Mouse (Mus musculus) right cerebral cortex, postnatal 4 days (tissue): ENCODE measurements at regions not wholly inside any gene's neighbourhood (a gene's known extent, or its start where the extent isn't known, plus 50 kb on each side); places are given as distances from the start of the nearest gene placed in this dataset.
"Not testable (repeated sequence)": the region's sequence is repeated elsewhere in the genome, so short reads cannot be mapped to it uniquely, and the experiment has no call there.

Experiments used
- DNase-seq: peaks from one replicate; pipeline ENCODE4 v3.0.0-alpha.2; 2022

DNA sequence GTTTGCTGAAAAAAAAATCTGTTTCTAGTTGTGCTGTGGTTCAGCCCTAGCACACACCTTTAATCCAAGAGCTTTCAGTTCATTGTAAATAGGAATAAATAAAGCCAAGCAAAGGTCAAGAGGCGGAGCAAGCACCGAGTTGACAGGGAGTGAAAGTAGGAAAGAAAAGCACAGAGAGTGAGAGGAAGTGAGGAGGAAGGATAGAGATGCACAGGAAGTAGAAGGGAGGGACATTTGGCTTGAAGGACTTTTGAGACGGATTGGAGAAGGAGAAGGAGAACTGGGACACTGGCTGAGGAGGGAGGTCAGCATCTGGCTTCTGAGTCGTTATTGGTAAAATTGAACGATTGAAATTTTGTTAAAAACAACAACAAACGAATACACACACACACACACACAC is 402.0 kb upstream of the Igfbp7 start:
- no peak for DNase-seq

DNA sequence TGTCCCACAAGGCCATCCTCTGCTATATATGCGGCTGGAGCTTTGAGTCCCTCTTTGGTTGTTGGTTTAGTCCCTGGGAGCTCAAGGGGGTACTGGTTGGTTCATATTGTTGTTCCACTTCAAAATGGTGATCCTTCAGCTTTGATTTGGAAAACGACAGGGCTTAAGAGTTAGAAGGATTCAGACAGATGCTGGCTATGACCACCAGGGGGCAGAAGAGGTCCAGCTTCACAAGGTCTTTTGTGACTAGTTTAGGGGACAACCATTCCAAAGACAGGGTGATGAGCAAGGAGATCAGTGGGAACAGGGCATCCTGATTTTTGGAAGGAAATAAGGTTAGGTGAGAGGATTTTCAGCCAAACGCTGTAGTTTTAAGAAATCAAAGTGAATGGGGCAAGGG is 399.9 kb upstream of the Igfbp7 start:
- peak; percentile 83 for DNase-seq

DNA sequence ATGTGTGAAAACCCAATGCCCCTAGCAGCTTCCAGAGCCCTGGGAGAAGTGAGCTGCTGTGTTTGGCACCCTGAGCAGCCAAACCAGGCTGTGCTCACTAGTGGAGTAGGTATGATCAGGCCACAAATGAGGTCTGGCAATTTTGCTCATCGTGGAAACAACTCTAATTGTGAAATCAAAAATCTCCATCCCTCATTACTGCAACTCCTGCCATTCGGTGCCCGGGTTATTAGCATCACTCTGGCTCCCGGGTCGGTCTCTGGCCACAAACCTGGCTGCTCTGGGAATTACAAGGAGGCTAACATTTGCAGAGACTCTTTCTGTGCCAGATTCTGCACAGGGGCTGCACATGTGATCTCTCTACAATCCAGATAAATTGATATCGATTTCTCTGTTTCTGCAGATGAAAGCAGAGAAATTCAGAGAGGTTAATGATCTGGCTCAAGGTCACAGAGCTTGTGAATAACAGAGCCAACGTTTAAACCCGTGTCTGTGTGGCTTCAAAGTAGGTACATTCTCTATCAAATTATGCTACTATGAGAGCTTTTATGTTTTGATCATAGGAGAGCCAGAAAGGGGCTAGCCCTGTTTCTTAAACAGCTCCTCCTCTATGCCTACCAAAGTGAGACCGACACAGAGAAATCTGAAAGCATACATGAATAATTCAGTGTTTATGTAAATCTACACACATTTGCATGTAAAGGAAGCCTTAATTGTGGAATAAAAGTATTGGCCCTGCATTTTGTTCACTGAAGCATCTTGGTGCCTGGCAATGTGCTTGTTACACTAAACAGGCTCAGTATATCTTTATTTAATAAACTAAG is 398.7 kb upstream of the Igfbp7 start:
- no peak for DNase-seq

DNA sequence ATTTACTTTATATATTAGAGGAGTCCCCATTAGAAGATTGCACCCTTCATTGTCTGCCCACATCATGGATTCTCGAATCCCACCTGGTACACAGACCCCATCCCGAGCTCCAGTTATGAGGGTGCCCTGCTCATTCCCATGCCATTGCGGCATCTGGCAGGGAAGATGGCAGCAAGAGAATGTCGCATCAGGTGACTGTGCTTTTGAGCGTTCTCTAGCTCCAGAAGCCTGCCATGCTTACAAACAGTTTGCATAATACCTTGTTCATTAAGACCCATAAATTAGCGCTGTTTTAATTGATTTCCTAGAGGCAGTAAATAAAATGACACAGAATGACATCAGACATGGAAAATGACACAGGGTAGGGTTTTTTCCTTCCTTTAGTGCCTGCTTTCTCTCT is 398.0 kb upstream of the Igfbp7 start:
- no peak for DNase-seq

DNA sequence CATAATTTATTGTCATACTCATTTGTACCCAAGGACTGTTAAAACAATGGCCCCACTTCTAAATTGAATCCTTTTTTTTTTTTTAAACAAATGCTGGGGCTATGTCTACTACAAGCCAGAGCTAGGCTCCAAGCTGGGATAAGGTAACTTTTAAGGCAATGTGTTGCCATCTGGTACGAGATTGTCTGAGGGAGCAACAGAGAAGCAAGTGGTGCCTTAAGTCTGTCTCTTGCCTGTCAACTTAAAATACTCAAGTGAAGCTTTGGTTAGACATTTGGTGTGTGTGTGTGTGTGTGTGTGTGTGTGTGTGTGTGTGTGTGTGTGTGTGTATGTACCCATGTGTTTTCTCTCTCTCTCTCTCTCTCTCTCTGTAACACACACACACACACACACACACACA is 397.5 kb upstream of the Igfbp7 start:
- no peak for DNase-seq

DNA sequence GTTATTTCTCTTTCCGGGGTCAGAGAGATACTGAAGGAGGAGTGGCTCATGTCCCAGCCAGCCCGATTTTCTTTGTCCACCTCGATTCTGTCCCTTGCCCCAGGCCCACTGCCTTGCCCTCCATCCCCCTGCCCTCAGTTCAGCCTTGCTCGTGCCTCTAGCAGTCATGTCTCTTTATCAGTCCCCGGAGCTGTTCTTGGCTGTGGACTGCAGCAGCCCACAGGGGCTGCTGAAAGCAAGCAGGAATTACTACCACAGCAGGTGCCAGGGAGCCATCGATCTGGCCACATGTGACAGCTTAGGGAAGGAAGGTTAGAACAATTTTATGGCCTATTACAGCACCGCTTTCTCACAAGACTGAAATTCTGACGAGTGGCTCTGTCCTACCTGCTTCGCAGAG is 396.3 kb upstream of the Igfbp7 start:
- DNase-seq: no peak

DNA sequence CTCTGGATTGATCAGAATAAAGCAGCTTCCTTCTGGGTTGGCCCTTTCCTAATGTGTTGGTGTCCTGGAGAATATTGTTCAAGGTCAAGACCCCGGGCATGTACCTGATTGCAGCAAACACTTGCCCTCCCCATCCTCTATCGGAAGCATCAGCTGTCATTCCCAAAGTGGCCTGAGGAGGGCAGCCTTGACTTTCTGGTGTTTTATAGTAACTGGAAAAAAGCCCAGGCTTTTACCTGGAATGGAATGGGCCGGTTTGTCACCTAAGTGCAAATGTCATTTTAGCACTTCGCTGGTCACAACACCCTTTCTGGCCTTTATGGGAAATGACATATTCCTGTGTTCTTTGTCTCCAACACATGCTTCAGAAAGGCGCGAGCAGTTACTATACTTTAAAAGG is 395.7 kb upstream of the Igfbp7 start:
- peak; percentile 83 for DNase-seq

DNA sequence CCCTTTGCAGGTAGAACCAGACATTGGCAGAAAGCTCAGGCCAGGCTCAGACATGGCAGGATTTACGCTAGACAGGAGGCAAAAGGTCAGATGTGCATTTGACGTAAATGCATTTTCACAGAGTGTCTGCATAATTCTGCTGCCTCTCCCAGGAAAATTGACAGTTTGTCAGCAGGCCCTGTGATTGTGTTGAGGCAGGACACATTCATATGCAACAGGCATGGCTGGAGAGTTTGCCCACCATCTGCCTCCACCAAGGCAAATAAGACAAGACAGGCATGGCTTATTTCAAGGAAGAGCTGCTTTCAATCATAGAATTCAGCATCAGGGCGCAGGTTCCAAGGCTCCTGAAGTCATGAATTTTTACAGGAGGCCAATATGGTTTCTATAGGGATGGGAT is 389.1 kb upstream of the Igfbp7 start:
- no peak for DNase-seq

DNA sequence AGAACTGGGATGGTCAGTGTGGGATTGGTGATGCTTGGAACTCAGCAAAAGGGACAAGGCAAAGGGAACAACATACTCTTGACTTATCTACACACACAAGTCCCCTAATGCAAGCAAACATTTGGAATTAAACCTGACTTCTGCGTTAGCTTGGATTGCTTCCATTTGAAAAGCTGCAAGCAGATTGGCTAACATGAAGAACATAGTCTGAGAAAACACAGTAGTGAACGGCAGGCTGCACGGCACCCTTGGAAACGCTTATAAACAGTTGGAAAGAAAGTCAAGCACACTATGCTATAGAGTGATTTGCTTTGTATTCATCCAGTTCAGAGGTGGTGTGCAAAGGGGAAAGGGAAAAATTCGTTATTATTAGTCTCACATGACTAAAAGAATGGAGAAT is 387.9 kb upstream of the Igfbp7 start:
- no peak for DNase-seq

DNA sequence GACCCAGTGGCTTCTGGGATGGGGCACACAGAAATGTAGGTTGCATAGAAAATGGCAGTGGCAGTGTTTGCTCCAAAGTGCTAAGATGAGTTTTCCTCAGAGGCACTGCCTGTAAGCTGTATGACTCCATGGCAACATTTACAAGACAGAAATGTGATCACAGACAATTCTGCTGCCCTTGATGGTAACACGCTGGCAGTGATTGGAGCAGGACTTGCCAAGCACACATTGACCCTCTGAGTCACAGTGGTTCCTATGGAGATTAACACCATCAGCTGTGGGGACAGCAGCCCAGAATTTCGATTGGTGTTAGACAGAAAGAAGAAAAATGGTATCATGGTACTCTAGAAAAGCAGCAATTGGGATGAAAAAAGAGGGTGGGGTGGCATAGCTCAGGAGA is 376.1 kb upstream of the Igfbp7 start:
- DNase-seq: no peak

DNA sequence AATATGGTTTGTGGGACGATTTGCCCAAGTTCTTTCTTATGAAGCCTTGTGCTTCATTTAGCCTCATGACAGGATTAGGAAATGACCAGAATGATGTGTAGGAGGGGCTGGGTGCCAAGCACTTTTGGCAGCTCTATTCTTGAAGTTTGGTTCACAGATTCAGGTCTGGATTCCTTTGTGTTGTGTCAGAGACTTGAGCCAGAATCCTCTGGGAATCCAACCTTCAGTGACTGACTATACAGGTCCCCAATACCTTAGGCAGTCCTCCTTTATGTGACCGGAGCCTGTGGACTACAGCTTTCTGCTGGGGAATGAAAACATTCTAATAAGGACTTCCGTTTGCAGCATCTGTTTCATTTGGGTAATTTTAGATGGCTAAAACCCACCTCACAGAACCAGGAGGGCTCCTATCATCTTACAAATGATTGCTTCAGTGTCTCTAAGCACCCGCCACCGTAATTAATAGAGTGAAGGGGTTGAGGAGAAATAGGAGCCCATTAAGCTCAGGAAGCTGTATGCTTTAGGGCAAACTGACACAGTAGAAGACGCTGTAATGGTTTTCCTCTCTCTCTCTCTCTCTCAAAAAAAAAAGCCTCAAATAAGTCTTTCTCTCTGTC is 354.7 kb upstream of the Igfbp7 start:
- DNase-seq: no peak

DNA sequence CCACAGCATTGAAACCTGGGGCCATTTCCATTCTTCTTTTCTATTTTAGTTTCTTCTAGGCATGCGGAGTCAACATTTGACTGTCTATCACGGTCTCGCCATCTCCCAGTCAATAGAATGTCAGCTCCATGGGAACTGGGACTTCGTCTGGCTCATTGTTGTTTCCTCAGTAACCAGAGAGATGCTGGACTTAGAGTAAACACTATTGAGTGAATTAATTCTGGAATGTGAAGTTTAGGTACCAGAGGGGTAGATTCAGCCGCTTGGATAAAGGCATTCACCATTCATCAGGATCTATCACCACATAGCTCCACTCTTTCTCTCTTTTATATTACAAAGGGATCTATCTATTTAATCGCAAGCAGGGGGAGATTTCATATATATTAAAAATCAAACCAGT is 354.2 kb upstream of the Igfbp7 start:
- no peak for DNase-seq

DNA sequence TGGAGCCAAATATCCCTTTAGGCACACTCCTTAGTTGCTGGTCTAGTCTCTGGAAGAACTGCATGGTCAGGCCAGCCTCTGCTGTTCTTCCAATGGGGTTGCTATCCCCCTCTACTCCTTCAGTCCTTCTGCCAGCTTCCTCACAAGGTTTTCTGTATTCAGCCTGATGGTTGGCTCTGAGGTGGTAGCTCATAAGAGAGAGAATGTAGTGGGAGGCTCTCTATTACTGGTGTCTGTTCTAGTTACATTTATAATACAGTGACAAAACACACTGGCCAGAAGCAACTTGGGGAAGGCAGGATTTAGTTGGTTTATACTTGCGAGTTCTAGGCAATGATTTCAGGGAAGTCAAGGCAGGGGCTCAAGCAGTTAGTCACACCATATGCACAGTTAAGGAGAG is 341.1 kb upstream of the Igfbp7 start:
- no peak for DNase-seq

DNA sequence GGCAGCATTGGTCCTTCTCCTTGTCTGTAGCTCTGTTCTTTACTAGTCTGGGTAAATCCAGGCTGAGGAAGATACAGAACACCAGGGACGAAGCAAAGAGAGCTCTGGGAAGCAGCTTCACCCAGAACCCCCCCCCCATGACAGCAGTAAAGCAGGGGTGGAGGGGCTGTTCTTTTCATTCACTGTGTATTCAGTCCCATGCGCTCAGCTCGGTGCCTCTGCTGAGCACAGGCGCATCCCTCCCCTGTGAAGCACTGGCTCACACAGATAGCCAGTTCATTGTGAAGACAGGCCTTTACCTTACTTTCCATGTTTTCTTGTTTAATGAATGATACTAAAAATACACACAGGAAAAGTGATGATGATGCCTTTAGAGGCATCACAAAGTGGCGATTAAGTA is 338.8 kb upstream of the Igfbp7 start:
- no peak for DNase-seq

DNA sequence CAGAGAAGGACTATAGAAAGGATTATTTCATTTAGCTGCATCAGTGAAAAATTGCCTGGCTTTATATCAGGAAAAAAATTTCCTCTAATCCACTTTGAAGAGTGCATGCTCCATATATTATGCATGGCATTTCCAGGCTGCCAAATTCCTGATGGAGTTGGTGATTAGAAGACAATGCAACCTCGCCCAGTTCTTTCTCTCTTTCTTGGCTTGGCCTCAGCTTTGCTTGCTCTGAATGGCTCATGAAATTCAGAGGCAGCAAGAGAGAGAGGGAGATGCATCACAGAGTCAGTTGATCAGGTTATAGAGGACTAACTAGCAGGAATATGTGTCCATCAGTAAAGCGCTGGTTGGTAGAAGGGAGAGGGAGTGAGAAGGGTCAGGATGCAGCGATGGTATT is 335.6 kb upstream of the Igfbp7 start:
- DNase-seq: no peak

DNA sequence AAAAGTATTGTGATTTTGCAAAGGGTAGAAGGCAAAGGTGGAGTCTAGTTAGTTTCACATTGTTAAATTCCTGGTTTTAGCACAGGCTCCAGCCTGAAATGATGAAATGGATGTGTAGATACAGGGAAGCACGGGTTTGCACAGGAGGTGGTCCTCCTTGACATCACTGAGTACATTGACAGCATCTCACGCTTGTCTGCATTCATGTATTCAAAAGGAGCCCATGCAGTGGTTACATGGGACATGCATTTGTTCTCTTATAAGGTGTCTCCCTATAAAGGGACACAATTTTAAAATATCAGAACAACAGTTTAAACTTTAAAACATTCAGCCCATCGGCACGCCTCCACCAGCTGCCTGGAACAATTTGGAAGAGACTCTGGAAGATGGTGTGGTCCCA is 322.4 kb upstream of the Igfbp7 start:
- DNase-seq: not testable (repeated sequence)

DNA sequence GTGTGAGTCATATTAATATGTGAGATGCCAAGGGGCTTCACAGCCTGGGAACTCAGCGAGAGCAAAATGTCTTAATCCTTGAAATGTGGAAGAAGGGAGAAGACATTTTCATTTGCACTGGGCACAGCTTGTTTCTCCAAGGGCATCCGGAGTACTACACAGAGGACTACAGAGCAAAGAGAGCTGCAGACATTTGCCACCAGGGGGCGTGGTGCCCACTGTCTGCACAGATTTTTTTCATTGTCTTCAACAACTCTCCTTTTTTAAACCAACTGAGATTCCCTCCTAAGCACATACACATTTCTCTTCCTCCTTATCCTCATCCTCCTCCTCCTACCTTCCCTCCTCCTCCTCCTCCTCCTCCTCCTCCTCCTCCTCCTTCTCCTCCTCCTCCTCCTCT is 273.8 kb upstream of the Igfbp7 start:
- DNase-seq: no peak

DNA sequence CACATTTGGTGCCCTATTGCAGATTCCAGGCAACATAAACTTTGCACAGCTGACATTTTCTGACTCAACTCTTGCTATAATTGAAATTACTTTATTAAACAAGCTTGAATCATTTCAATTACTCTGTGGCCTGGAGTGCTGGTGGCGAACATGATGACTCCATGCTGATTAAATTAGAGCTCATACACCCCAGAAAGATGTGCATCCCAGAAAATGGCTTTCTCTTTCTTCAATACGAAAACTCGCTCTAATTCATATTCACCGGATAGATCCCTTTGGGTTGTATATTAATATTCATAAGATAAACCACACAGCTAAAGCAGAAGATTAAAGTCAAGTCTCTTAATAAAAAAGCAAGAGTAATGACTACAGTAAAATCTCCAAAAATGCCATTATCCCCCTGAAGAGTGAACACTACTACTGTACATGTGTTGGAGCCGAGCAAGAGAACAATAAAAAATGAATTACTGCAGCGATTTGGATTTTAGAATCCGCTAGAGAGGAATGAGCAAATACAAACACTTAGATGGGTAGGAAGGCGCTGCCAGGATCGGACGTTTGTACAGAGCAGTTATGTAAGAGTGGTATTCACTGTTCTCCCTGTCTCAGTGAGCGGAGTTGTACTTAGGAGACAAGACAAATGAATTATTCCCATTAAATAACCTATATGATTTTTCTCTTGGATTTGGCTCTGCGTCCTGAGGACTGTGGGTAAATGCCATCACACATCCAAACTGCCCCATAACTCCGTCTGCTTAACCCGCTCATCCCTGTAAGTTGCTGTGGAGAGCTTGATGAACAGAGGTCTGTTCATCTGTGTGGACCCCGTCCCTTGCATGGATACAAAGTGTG is 264.5 kb upstream of the Igfbp7 start:
- DNase-seq: no peak

DNA sequence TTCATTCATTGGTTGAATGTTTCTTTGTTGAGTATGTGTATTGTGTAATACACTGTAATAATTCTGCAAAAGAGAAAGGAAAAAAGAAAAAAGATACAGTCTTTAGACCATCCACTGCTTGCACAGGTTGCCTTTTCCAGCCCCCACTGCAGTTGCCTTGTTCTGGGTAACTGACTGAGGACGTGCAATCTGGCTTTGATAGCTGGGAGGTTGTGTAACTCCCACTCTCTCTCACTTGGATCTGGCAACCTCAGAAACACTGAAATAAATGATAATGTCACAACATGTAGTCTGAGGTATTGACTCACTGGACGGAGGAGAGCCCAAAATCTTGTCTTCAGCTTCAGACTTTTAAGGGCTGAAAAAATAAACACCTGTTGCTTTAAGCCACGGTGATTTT is 255.3 kb upstream of the Igfbp7 start:
- DNase-seq: no peak

DNA sequence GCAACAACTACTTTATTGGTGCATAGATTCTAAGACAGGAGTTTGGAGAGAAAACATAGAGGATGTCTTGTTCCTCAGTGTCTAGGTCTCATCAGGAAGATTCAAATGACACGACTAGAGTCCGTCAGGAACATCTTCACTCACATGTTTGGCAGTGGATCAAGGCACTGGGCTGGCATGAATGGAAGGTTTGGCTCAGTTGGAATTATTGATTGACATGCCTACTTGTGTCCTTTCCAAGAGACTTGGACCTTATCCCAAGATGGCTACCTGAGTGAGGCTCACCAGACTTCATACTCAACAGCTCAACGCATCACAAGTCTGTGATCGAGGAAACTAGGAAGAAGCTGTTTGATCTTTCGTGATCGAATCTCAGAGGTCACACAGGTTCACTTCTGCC is 251.2 kb upstream of the Igfbp7 start:
- no peak for DNase-seq

DNA sequence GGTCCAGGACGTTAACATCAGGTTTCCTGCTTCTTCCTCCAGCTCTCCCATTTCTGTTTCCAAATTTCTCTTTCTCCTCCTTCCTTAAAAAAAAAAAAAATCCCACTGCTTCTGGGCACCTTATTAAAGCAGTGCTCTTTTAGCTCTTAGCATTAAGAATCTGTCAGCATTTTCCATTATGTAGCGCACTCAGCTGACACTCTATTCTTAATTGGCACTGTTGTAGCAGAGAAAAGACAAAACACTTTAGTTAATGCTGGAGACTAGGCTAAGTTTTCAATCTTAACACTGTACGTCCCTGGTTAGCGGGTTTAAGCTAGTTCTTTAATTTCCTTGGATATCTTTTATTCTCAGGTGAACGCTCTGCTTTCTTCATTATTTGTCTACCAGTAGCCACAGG is 236.8 kb upstream of the Igfbp7 start:
- no peak for DNase-seq

DNA sequence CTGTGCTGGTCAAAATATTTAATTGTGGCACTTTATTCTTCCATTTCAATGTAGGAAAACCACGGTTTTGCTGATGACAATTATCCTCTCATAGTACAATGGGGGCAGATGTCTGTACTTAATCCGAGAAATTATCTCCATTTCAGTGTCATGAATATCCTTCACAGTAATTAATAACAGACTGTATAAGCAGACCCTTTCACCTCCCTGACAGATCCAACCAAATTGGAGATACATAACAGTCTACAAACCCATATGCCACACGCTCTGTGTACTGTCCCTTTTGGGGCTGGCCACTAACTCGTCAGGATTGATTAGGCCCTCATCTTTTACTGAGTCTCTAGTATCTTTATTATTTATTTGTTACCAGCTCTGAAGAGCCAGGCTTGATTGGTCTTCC is 212.6 kb upstream of the Igfbp7 start:
- DNase-seq: no peak

DNA sequence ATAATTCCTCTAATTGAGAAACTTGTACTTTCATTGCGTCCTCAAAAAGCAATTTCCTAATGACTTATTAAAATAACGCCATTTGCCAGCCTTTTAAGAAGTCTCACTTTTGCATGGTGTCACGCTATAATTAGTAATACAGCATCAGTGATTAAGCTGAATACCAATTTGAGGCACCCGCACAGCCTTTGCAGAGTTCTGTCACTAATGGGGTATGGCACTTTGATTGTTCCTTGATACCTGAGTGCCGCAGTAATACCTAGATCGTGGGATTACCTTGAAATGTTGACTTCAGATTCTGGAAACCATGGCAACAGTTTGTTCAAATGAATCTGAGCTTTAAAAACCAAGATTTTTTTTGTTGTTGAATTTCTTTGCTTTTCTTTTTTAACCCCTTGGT is 202.7 kb upstream of the Igfbp7 start:
- no peak for DNase-seq

DNA sequence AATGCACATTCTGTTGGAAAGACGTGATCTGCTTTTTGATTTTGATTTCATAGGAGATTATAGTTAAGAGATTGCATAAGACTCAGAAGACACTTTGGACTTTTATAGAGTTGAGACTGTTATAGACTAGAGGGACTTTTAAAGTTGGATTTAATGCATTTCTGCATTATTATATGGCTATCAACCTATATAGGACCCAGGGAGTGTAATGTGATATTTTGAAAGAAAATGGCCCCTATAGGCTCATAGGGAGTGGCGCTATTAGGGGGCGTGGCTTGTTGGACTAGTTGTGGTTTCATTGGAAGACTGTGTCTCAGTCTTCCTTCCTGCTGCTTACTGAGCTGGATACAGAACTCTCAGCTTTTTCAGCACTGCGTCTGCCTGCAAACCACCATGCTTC is 186.9 kb upstream of the Igfbp7 start:
- DNase-seq: no peak
